Mouse (Mus musculus) liver, adult 2 months (tissue): ENCODE measurements around the gene Col23a1.
A peak's percentile ranks its signal among the peaks of the same experiment; 100 is the strongest.

Source experiments
- CTCF ChIP-seq: fragments of 200-500 bp; IDR thresholded peaks from 2 replicates; pipeline ENCODE4 v1.5.1; 2011; ENCODE audit warnings: low read depth, low read length, control low read depth
- POLR2A ChIP-seq: fragments of 200-500 bp; IDR thresholded peaks from 2 replicates; pipeline ENCODE4 v1.6.1; 2011; ENCODE audit warnings: low read length, control low read depth; ENCODE audit not compliant: insufficient read depth; ENCODE audit errors: extremely low read depth

DNA sequence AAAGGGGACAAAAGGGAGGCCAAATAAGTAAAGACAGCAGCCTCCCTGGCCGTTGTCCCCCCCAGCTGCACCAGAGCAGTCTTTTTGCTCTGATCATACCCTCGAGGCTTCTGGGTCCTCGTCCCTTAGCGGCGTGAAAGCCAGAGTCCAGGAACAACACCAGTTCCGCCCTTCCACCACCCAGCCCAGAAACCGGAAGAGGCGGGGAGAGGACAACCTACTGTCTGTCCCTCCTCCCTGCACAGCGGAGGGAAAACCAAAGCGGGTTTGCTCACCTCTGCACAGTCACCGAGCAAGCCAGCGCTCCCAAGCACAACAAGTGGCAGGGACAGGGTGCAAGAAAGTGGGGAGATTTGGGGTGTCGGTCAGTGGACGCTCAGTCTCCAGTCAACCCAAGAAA is 325.9 kb downstream of the Col23a1 start:
- TF ChIP-seq POLR2A (peak; percentile 83), CTCF (no peak)
